Mouse (Mus musculus) midbrain, embryonic 12.5 days (tissue): ENCODE data around the gene Pex7. TPM values are rescaled to one million over a fixed set of nuclear protein-coding genes. Genes with fewer than 3 reads are reported as not detected.
A peak's percentile ranks its signal among the peaks of the same experiment; 100 is the strongest.

ENCODE experiments used
- ATAC-seq: fragments of 200-750 bp; cut with Nextera tagmentation; 2 replicates; pipeline ENCODE4 v1.8.0; 2017; ENCODE audit warnings: low read depth, moderate TSS enrichment, moderate library complexity; ENCODE audit not compliant: low FRiP score
- H3K27ac ChIP-seq: fragments of 300-500 bp; sonication (generic); replicated peaks from 2 replicates; pipeline ENCODE4 v1.5.1; 2016; ENCODE audit warnings: mild to moderate bottlenecking
- H3K27me3 ChIP-seq: fragments of 300-500 bp; sonication (generic); 2 replicates; pipeline ENCODE4 v1.6.1; 2016; ENCODE audit warnings: mild to moderate bottlenecking
- H3K36me3 ChIP-seq: fragments of 300-500 bp; sonication (generic); 2 replicates; pipeline ENCODE4 v1.6.1; 2016
- H3K4me1 ChIP-seq: fragments of 300-500 bp; sonication (generic); 2 replicates; pipeline ENCODE4 v1.6.1; 2016
- H3K4me2 ChIP-seq: fragments of 300-500 bp; sonication (generic); replicated peaks from 2 replicates; pipeline ENCODE4 v1.6.1; 2016; ENCODE audit warnings: mild to moderate bottlenecking, moderate library complexity
- H3K4me3 ChIP-seq: fragments of 300-500 bp; sonication (generic); 2 replicates; pipeline ENCODE4 v1.5.1; 2016; ENCODE audit warnings: mild to moderate bottlenecking
- H3K9ac ChIP-seq: fragments of 300-500 bp; sonication (generic); replicated peaks from 2 replicates; pipeline ENCODE4 v1.6.1; 2016; ENCODE audit warnings: mild to moderate bottlenecking, moderate library complexity
- H3K9me3 ChIP-seq: fragments of 300-500 bp; sonication (generic); 2 replicates; pipeline ENCODE4 v1.6.1; 2016; ENCODE audit warnings: mild to moderate bottlenecking
- WGBS: fragments of 180-500 bp; shearing (Covaris S2); methylation state at CpG from one replicate; pipeline ENCODE4 v1.1.7; 2016; 5-methylcytosine and 5-hydroxymethylcytosine counted together
- polyA plus RNA-seq: library from polyadenylated mRNA; unstranded; fragments of >200 nt; fragmentation: Nextera tagmentation; extraction: Ambion mirVana; gene quantifications from 2 replicates; pipeline ENCODE4 v1.2.1, GENCODE M21; 2016

The Pex7 gene
- polyA plus RNA-seq, 1 experiment from 2014 or later = 29.8 TPM

DNA sequence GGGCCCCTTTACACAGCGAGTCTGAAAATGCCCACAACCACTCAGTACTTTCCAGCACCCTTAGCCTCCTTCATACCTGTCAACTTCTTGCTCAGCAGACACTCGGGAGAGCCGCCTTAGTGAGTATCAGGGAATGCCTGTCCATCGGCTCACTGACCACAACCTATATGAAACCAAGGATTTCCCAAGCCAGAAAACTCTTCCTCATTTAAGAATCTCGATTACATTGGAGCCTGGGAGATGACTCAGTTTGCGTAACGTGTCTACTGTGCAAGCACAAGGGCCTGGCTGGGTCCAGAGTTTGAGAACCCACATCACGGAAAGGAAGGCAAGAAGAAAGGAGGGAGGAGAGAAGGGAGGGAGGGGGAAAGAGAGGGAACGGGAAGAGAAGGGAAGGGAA lies 34.4 kb upstream of the Pex7 start:
- no peak for ATAC-seq
- 85% methylated on average over 9 of the region's 9 CpGs for WGBS

DNA sequence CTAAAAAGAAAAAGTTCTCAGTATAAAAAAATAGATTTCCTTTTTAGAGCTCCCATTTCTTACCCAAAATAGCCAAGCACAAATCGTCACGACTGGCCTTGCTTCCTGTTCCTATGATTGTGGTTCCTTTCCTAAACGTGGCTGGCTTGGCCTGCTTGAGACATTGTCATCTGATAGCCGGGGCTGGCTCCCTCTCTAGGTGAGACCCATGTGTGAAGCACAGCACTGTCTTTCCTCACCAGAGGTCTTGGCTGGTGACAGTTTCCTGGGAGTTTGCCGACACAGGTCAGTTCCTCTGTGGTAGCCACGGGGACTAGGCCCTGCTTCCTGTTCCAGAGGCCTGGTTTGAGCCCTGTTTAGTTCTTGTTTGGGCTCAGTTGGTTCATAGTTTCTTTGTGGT lies 33.6 kb upstream of the Pex7 start:
- Histone ChIP-seq H3K27me3 (peaks cover 20% of the 10 kb centered on the region), H3K27ac (no peak overlapping the region), H3K4me1 (no peaks in the 10 kb centered on the region; the same call in 1 of the 2 replicates), H3K36me3 (no peaks in the 10 kb centered on the region), H3K9ac (no peak overlapping the region), H3K9me3 (no peaks in the 10 kb centered on the region), H3K4me3 (no peak overlapping the region), H3K4me2 (no peak overlapping the region)
- ATAC-seq = no peak
- 74% methylated on average over 6 of the region's 6 CpGs for WGBS

More for the DNA sequence above, 34.4 kb upstream of the Pex7 start:
- Histone ChIP-seq H3K9me3 (no peaks in the 10 kb centered on the region), H3K27ac (no peak overlapping the region), H3K36me3 (no peaks in the 10 kb centered on the region), H3K9ac (no peak overlapping the region), H3K27me3 (peaks cover 15% of the 10 kb centered on the region), H3K4me2 (no peak overlapping the region), H3K4me3 (no peak overlapping the region), H3K4me1 (no peaks in the 10 kb centered on the region; the same call in 1 of the 2 replicates)

DNA sequence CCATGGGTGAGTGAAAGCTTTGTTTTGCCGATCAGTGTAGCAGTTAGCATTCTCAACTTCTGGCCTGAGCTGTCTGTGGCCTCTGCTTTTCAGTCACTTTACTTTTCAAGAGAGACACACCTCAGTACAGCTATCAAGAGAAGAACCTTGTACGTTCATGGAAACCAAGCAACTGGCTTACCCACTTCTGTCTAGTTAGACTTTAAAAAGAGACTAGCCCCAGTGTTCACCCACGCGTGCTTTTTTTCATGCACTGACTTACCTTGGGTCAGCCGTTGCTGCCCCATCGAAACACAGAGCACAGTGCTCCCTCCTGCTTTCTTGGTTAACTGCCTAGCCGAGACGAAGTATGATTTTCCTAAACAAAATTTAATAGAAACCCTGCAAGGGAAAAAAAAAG lies 33.1 kb upstream of the Pex7 start:
- no peak overlapping the region for H3K9ac ChIP-seq
- H3K27ac ChIP-seq = no peak overlapping the region
- WGBS = 91% methylated on average over 8 of the region's 8 CpGs
- no peaks in the 10 kb centered on the region for H3K36me3 ChIP-seq
- no peak overlapping the region for H3K4me3 ChIP-seq
- no peak for ATAC-seq
- H3K9me3 ChIP-seq = no peaks in the 10 kb centered on the region
- peaks cover 20% of the 10 kb centered on the region for H3K27me3 ChIP-seq
- no peak overlapping the region for H3K4me2 ChIP-seq
- H3K4me1 ChIP-seq = no peaks in the 10 kb centered on the region; the same call in 1 of the 2 replicates

DNA sequence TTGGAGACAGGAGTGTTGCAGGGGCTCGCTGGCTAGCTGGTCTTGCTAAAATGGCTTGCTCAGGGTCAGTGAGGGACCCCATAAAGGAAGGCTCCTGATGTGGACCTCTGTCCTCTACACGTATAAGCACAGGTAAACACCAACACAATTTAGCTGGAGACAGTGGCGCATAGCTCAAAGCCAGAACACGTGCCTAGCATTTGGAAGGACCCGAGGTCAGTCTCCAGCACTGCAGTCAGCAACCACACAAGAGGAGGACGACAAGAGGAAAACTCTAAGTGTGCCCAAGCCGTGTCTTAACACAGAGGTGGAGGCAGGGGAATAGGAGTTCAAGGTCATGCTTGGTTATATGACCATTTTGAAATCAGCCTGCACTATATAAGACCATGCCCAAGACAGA lies 32.6 kb upstream of the Pex7 start:
- no peaks in the 10 kb centered on the region for H3K9me3 ChIP-seq
- no peak overlapping the region for H3K4me2 ChIP-seq
- no peak overlapping the region for H3K27ac ChIP-seq
- H3K27me3 ChIP-seq = peaks cover 24% of the 10 kb centered on the region
- H3K4me1 ChIP-seq = peaks cover under 1% of the 10 kb centered on the region
- H3K4me3 ChIP-seq = no peak overlapping the region
- 86% methylated on average over 7 of the region's 7 CpGs for WGBS
- H3K9ac ChIP-seq = no peak overlapping the region
- no peak for ATAC-seq
- no peaks in the 10 kb centered on the region for H3K36me3 ChIP-seq

DNA sequence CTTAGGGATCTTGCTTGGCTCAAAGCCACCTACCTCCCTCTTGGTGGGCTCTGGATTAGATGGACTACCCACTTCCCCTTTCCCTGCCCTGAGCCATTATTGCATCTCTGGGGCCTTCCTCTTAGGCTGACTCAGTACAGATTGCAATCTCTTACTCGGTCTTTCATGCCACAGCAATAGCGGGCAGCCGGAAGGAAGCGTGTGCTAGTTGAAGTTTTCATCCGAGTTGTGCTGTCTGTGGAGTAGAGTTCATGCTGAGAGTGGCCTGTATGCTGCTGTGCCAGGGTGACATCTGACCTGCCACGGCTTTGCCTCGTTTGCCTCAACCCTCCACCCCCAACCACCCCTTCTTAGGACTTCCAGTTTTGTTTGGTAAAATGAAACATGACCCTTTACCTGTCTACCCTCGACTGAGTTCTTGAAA lies 31.8 kb upstream of the Pex7 start:
- Histone ChIP-seq H3K9ac (no peak overlapping the region), H3K27me3 (peaks cover 32% of the 10 kb centered on the region), H3K4me1 (peaks cover 5% of the 10 kb centered on the region), H3K27ac (no peak overlapping the region), H3K4me2 (no peak overlapping the region), H3K9me3 (no peaks in the 10 kb centered on the region), H3K4me3 (no peak overlapping the region), H3K36me3 (no peaks in the 10 kb centered on the region)
- WGBS = 62% methylated on average over 8 of the region's 8 CpGs
- ATAC-seq = no peak

DNA sequence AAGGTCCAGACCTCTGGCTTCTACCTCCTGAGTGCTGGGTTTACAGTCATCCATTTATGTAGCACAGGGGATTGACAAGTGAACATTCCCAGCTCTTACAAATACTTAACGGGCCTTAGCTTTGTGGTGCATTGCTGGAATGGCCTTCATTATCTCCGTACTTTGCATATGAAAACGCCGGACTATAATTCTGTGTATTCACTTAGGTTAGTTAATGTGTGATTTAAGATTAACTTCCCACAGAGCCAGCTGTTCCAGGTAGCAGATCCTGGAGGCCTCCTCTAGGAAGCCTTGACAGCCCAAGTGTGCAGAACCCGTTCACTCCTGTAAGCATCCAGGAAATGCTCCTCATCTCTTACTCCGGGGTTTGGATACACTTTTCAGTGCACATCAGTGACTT lies 31.2 kb upstream of the Pex7 start:
- H3K4me3 ChIP-seq = no peak overlapping the region
- 81% methylated on average over 6 of the region's 6 CpGs for WGBS
- no peaks in the 10 kb centered on the region for H3K36me3 ChIP-seq
- no peak overlapping the region for H3K4me2 ChIP-seq
- H3K9me3 ChIP-seq = no peaks in the 10 kb centered on the region
- no peak overlapping the region for H3K9ac ChIP-seq
- ATAC-seq = no peak
- peaks cover 5% of the 10 kb centered on the region for H3K4me1 ChIP-seq
- H3K27ac ChIP-seq = no peak overlapping the region
- H3K27me3 ChIP-seq = peaks cover 37% of the 10 kb centered on the region

DNA sequence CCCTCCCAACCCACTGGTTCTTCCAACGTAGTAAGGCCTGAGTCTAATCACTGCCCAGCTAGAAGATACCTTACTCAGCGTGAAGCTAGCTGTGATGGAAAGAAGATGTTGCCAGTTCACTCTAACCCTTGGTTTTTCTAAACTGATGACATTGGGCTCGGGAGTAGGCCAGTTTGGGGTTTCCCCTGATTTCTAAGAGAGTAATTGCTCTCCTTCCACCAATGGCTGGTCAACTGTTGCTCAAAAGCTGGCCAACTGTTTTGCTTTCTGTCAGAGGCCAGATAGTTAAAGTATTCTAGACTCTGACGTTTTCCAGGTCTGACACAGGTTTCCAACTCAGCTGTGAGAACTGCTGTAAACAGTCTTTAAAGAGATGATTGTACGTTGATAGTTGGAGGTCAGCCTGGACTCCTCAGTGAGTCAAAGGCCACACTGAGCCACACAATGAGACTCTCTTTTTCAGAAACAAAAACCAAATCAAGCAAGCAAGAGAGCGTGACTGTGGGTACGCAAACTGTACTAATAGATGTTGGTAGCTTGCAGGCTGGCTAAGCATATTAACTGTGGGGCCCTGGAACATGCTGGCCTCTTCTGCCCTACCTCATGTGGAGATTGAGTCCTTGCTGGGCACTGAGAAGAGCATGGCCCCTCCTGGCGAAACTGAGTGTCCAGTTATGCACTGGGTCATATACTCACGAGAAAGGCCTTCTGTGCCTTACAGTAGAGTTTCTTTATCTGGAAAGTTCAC lies 29.6 kb upstream of the Pex7 start:
- Histone ChIP-seq H3K9me3 (no peaks in the 10 kb centered on the region), H3K27me3 (peaks cover 51% of the 10 kb centered on the region), H3K36me3 (no peaks in the 10 kb centered on the region), H3K9ac (no peak overlapping the region), H3K4me3 (no peak overlapping the region), H3K27ac (no peak overlapping the region), H3K4me2 (no peak overlapping the region), H3K4me1 (peaks cover 8% of the 10 kb centered on the region)
- 65% methylated on average over 9 of the region's 9 CpGs for WGBS
- ATAC-seq = no peak

DNA sequence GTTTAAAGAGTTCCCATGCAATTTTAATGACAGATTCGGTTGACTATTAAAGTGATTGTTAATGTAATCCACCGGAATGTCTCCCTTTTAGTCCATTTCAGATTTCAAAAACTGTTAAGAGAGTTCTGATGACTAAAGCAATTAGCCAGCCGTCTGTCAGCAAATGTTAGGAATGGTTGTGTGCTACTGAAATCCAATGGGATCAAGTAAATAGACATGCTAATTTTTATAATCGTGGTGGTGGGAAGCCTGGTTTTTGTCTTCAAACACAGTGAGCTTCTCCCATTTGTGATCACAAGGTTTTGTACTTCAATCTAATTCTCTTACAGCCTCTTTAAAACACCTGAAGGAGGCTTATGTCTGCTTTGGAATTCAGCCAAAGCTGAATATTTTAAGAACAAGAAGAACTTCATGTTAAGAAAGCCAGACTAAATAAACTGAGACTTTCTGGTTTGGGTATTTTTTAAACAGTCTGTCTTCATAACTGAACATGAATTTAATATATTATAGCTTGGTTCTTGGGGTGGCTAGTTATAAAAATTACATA lies 28.4 kb upstream of the Pex7 start:
- ATAC-seq = no peak
- Histone ChIP-seq H3K9ac (no peak overlapping the region), H3K4me3 (no peak overlapping the region), H3K4me1 (peaks cover 8% of the 10 kb centered on the region), H3K9me3 (no peaks in the 10 kb centered on the region), H3K27me3 (peaks cover 55% of the 10 kb centered on the region), H3K36me3 (no peaks in the 10 kb centered on the region), H3K27ac (no peak overlapping the region), H3K4me2 (no peak overlapping the region)
- WGBS = 53% methylated on average over 4 of the region's 4 CpGs

DNA sequence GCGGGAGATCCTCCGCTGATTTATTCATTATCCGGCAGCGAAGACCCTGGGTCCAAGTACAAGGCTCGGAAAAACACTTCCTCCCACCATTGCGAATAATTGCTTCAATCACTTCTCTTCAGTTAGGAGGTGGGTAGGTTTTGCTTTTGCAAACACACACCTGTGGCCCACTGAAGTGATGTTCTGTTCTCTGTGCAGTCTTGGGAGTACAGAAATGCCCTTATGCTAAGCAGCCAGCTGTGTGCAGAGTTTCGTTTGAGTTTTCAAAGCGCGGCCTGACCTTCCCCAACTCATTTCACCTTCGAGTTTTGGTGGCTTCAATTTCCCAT lies 27.8 kb upstream of the Pex7 start:
- Histone ChIP-seq H3K4me2 (peak overlapping the region; percentile 73), H3K4me3 (peak overlapping the region; percentile 67), H3K9me3 (no peaks in the 10 kb centered on the region), H3K27ac (no peak overlapping the region), H3K27me3 (peaks cover 60% of the 10 kb centered on the region), H3K4me1 (peaks cover 8% of the 10 kb centered on the region), H3K9ac (no peak overlapping the region), H3K36me3 (no peaks in the 10 kb centered on the region)
- no peak for ATAC-seq
- WGBS = 3% methylated on average over 10 of the region's 10 CpGs

DNA sequence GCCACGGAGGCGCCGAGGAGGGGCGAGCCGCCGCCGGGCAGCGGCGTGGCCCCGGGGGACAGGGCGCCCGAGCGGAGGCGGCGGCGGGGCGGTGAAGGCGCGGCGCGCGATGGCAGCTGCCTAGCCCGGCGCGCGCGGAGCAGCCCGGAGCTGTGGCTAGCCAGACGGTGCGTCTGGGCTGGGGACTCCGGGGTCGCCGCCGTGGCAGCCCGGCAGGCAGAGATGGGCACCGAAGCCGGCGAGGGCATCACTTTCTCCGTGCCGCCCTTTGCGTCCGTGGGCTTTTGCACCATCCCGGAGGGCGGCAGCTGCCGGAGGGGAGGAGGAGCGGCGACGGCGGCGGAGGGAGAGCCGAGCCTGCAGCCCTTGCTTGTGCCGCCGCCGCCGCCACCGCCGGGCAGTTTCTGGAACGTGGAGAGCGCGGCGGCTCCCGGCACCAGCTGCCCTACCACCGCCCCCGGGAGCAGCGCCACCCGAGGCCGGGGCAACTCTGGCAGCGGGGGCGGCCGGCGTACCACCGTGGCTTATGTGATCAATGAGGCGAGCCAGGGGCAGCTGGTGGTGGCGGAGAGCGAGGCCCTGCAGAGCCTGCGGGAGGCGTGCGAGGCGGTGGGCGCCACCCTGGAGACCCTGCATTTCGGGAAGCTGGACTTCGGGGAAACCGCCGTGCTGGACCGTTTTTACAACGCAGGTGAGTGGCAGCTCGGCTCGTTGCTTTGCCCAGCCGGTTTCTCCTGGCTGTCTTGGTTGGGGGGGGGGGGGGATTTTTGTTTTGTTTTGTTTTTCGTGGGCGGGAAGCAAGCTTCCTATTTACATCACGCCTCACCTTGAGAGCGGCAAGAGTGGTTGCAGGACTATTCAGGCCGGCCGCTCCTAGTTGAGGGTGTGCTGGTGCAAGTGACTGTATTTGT lies 27.1 kb upstream of the Pex7 start, which contains the start of gene Map3k5:
Gene Map3k5 (plus strand): TSS at position 89 of the 911 bp plus-strand sequence.
- peak within 1 kb of the TSS; percentile 73 for H3K4me2 ChIP-seq
- peak; percentile 80 for ATAC-seq
- under 1% methylated on average over 86 of the region's 95 CpGs for WGBS
- no peaks in the 10 kb centered on the region for H3K36me3 ChIP-seq
- H3K4me3 ChIP-seq = peak within 1 kb of the TSS; percentile 67
- peaks cover 8% of the 10 kb centered on the region for H3K4me1 ChIP-seq
- H3K27me3 ChIP-seq = peaks cover 63% of the 10 kb centered on the region
- peak within 1 kb of the TSS; percentile 66 for H3K9ac ChIP-seq
- no peaks in the 10 kb centered on the region for H3K9me3 ChIP-seq
- H3K27ac ChIP-seq = peak within 1 kb of the TSS; percentile 30; the same call in 1 of the 2 replicates

DNA sequence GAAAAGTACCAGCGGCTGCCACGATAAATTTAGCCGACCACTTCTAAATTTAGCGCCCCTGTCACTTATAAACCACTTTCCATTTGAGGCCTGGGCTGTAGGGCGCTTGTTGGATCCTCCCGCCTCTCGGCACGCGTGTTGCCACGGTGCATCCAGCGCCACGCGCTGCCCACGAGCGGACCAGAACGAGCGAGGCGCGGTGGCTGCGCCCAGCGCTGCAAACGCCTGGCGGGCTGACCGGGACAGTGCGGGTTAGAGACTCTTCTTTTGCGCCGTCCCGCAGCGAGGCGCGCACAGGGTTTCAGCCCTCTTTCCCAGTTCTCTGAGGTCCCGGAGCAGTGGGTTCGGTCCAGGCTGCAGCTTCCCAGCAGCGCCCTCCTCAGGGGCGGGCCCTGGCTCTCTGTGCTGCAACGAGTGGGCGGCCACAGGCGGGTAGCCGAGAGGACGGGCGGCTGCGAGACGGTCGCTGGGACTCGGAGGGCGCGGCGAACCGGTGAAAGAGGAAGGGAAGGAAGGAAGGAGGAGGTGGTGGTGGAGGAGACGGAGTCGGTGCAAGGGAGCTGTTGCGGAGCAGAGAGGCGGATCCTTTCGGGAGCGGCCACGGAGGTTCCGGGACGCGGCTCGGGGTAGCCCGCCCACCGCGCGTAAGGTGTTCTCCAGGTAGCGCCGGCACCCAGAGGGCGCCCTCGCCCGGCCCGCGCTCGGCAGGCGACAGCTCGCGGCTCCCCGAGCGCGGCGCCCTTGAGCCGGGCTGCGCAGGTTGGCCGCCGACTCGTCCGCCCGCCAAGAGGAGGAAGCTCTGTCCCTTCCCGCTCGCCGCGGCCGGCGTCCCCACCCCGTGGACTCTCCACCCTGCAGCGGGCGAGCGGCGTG lies 26.3 kb upstream of the Pex7 start:
- Histone ChIP-seq H3K9ac (peak overlapping the region; percentile 66), H3K4me3 (peak overlapping the region; percentile 67), H3K27ac (0 out of 2 replicates have a peak overlapping the region, but pooled peaks have one; percentile 30), H3K9me3 (no peaks in the 10 kb centered on the region), H3K4me1 (peaks cover 8% of the 10 kb centered on the region), H3K36me3 (no peaks in the 10 kb centered on the region), H3K27me3 (peaks cover 59% of the 10 kb centered on the region), H3K4me2 (peak overlapping the region; percentile 73)
- peak; percentile 85 for ATAC-seq
- under 1% methylated on average over 73 of the region's 97 CpGs for WGBS
